Mouse (Mus musculus) spleen, adult 2 months (tissue): ENCODE results near the gene Msmb.

Experiments used
- CTCF ChIP-seq: fragments of 200-500 bp; IDR thresholded peaks from 2 replicates; pipeline ENCODE4 v1.5.1; 2011; ENCODE audit warnings: mild to moderate bottlenecking, inconsistent platforms; ENCODE audit not compliant: insufficient read depth, insufficient read length, insufficient replicate concordance; ENCODE audit errors: extremely low read depth
- POLR2A ChIP-seq: fragments of 200-500 bp; IDR thresholded peaks from 2 replicates; pipeline ENCODE4 v1.6.1; 2011; ENCODE audit warnings: low read depth, low read length, inconsistent platforms

- TF ChIP-seq POLR2A: no peak
- TF ChIP-seq CTCF: no peak
These were observed 48.2 kb upstream of the Msmb start for GRCm38 (mm10) chr14:32093500-32094117.
